Mouse (Mus musculus): ENCODE results near the gene Epn2.

Gene Epn2

DNA sequence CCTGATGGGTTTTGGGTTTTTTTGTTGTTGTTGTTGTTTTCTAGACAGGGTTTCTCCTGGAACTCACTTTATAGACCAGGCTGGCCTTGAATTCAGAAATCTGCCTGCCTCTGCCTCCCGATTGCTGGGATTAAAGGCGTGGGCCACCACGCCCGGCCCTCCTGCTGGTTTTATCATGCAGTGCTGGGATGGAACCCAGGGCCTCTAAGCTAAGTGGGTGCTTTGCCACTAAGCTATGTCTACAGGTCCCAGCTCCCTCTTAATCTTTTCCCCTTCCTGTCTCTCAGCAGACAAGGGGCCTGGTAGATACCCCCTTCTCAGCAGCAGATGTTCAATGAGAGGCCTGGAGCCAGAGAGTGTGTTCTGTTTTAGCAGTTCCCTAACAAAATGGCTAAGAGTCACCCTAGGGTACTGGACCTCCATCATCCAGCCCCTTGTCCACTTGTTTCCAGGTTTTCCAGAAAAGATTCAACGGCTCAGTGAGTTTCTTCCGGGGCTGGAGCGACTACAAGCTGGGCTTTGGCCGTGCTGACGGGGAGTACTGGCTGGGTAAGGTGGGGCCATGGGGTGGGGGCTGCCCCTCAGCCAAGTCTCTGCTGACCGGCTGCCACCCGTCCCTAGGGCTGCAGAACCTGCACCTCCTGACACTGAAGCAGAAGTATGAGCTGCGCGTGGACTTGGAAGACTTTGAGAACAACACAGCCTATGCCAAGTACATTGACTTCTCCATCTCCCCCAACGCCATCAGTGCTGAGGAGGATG, 92.8 kb downstream of the Epn2 start:
- peak; percentile 40 to 45 for DNase-seq

DNA sequence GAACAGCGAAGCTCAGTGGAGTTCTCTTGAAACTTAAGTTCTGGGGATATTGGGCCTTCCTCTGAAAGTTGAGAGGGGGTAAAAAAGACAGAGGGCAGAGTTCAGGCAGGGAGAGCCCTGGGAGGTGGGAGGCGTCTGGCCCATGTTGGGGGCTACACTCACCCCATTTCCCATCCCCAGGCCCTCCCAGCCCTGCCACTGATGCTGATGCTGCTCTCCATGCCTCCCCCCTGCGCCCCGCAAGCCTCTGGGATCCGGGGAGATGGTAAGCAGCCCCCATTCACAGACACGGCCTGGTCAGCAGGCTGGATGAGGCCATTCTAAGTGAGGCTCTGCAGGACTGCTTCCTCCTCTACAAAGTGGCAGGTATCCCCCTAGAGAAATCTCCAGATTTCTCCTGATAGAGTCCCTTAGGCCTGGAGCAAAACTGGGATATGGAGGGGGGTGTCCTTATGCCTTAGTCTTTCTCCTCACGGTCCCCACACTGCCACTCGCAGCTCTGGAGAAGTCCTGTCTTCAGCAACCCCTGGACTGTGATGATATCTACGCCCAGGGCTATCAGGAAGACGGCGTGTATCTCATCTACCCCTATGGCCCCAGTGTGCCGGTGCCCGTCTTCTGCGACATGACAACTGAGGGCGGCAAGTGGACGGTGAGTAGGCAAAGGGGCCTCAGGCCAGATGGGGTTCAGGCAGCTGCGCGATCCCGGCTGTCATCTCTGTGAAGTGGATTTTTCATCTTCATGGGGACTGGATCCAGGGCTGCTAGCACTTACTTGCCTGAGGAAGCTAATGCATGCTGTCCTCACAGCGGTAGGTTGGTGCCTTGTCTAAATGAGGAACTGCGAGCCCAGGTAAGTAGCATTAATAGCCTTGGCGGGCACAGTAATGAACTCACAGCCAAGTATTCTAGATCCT, 93.7 kb downstream of the Epn2 start:
- peak; percentile 59 to 63 for DNase-seq

DNA sequence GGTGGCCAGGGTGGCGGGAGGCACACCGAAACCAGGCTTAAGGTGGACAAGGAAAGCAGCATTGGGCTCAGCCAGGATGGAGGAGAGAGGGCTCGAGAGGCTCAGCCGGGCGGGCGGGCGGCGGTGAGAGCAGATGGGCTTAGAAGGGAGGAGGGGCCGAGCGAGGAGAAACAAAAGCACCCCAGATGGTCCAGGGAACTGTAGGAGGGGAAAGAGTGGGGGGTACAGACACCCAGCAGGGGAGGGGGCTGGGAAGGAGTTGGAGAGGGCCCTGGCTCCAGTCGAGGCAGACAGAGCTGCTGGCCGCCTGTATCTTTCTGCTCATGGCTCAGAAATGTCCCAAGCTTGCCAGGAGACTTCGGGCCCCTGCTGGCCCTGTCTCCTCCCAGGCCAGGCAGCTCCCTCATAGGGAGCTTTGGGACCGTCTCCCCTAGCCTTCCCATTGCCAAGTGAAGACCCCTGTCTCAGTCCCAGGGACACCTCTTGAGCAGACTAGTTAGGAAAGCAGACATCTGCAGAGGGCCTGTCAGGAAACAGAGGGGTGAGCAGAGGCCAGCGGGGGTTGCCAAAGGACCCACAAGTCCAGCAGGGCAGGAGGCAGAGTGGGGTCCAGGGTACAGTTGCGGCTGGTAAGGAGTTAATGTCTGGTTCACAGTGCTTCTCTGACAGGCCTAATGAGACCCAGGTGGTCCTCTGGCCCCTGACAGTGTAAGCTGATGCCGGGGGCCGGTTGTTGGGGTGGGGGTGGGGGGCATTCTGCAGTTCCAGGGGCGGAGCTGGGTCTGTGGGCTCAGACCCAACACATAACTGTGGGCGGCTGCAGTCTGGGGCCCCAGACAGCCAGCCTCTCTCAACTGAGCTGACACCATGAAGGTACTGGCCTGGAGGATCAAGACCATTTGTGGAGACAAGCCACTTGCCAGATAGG, 94.6 kb downstream of the Epn2 start, which contains the start of gene Mfap4:
Gene Mfap4 (plus strand): TSS at position 819 of the 928 bp plus-strand sequence.
- DNase-seq = peak; percentile 79 to 81

DNA sequence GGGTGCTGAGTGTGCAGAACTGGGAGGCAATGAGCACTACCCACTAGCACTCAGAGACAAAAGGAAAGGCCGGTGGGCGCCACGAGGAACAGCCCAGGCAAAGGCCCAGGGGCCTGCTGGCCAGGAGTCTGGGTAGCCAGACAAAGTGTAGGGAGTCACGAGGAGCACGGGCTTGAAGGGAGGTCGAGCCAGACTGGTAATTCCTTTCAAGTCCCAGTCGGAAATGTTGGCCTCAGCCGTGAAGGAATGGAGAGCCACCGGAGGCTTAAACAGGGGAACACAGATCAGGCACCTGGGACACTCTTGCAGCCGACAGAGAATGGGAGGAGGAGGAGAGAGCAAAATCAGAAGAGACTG, 95.3 kb downstream of the Epn2 start:
- DNase-seq = no peak

DNA sequence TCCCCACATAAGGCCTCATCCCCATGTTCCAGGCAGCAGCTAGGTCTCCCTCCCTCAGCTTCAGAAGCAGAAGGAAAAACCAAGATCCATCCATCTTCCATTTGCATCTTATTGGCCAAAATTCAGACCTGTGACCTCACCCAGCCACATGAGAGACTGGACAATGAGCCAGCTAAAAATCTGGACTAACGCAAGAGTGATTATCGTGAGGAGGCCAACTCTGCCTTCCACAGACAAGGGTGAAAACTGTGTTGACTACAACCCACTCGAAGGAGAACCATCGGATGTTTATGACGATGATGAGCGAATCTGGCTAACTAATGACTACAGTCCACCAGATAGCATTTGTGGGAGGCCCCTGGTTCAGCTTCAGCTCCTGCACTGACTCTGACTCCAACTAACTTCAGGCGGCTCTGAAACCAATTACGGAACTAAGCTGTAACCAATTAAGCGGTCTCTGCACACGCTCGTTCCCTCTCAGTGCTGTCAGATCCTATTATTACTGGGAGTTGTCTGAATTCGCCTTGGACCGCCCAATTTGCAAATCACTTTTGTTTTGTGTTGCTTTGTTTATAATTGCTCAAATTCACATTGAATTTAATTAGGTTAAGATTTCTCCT, 96.2 kb downstream of the Epn2 start:
- no peak for DNase-seq

DNA sequence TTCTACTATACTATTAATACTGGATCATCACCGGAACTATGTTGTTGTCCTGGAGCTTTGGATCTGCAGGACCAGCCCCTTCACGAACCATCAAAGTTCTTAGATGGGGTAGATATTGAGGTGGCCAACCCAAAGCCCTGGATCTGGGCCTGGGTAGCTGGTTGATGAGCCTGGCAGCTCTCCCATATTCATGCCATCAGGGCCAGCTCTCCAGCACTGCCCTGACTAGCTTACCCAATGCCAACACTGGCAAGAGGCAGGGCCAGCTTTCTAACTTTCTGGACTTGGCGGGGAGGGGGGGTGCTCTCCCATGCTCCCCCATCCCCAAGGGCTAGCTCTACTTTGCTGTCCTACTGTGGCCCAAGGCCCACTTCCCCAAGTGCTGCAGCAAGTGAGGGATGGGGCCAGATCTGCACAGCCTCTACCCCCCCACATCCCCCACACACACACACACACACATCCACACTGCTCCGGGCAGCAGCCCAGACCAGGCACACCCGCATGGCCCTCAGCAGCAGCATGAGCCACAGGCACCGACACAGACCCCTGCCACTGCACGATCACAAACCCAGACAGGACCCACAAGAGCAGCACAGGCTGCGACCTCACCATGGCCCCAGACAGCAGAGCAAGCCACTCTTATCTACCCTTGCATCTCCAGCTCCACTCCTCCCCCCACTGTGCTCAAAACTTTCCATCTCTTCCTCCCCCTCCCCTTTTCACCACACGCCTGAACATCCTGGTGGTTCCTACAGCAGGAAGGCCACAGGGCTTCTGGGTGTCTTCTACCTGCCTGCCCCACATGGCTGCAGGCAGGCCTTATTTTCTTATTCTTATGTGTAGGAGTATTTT, 98.0 kb downstream of the Epn2 start:
- DNase-seq = peak in 1 of 2 experiments; percentile 24

DNA sequence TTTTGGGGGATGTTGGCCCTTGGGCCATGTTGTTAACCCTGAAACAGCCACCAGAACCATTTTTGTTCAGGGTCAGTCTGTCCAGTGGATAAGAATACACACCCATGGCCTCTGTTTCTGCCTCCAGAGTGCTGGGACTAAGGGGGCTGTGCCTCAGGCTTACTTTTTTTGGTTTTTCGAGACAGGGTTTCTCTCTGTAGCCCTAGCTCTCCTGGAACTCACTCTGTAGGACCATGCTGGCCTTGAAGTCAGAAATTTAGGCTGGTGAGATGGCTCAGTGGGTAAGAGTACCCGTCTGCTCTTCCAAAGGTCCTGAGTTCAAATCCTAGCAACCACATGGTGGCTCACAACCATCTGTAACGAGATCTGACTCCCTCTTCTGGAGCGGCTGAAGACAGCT, 100.7 kb downstream of the Epn2 start:
- no peak for DNase-seq

DNA sequence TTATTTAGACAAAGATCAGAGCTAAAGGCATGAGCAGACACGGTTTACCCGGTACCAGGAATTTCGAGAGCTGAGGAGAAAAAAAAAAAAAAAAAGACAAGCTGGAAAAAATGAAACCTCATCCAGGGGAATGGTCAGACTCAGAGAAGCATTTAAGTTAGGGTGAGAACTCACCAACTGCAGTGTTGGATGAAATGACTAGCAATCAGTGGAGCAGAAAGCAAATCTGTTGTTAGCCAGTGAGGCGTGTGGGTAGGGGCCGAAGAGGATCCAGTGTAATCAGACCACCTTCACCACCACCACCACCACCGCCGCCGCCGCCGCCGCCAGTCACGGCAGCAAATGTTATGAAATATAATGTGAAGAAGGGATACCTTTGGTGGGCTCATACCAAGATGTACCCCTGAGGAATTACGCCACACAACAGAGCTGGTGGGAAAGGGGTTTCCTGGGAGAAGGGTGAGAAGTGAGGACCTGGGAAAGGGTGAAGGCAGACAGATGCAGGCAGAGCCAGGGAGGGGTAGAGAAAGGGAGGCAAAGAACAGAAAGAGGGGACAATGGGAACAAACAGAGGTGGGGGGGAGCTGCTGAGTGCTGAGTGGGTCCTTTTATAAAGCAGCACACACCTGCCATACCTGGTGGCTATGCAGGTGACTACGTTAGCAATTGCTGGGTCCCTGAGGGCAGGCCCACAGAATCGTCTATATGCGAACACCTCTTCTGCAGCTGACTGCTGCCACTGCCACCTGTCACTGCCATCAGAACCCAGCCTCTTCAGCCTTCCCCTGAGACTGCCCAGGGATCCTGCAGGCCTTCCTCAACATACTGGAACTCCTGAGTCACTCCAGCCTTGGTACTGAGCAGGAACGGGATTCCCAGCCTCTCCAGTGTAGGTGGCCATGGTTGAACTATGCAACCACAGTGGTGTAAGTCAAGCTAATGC, 101.7 kb downstream of the Epn2 start:
- DNase-seq = peak in 1 of 2 experiments; percentile 56

DNA sequence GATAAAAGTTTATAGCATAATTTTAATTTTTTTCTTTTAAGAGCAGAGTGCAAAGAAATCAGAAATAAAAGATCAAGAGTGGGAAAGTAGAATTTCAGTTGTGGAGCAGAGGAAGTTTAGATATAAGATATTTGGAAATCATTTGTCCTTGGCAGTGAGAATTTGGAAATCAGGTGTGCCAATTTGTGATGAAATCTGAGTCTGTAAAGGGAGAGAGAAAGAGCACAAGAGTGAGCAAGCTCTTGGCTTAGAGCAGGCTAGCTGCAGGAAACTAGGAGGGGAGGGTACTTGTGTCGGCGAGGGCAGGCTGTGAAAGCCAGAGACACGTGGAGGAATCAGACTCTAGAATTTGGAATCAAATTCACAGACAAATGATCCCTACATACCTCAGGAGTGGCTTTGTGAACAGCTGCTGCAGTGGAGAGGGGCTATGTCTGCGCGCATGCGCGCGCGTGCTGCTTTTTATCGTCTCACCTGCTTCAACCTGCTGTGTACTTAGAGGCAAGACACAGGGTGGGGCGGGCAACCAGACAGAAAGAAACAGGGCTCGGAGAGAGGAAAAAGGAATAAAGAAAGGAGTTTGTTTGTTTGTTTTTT, 102.6 kb downstream of the Epn2 start:
- peak; percentile 80 to 81 for DNase-seq

DNA sequence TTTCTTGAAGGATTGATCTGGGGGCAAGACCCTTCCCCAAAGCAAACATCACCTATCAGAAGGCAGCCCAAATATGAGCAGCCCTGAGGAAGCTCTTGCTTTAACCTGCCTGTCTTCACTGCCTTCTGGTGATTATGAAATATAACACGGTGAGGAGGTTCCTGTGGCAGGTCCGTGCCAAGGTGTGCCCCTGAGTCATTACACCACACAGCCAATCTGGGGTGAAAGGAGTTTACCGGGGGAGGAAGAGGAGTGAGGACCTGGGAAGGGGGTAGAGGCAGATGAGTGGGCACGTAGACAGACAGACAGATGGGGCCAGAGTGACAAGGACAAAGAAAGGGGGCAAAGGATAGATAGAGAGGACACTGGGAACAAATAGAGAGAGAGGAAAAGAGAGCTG, 105.9 kb downstream of the Epn2 start:
- DNase-seq = peak; percentile 29 to 39

DNA sequence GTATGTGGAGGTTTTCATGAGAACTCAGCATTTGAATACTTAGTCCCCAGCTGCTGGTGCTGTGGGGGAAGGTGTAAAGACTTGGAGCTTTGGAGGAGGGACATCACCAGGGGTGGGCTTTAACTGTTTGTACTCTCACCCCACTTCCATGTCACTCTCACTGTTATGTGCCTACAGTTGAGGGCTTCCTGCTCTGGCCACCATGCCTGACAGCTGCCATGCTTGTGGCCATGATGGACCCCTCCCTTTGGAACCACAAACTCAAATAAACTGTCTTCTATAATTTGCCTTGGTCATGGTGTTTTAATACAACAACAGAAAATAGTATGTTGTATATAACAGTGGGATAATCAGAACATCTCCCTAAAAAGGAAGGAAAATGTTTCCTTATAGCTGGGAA, 108.6 kb downstream of the Epn2 start:
- DNase-seq = peak; percentile 6 to 33

DNA sequence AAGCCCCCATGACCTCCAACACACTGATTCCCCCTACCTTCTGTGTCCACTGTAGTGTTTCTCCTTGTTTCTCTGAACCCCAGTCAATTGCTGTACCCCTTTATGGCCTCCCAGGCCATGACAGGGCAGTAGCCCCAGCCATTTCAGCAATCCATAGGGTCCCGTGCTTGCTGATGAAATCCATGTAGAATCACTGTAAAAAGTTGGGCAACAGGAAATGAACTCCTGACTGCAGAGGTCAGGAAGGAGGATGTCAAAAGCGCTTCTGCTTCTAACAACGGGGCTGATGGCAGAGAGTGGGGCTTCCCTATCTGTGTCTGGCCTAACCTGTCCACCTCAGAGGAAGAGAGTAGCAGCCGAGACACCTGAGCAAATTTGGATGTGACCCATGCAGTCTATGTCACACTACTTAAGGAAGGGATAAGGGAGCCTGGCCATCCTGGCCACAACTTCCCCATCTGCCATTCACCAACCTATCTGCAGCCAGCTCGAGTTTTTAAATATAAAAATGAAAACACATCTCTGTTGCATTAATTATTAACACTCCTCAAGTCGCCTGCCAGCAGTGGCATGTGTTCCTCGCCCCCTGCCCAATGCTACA, 110.1 kb downstream of the Epn2 start:
- peak; percentile 38 to 58 for DNase-seq

DNA sequence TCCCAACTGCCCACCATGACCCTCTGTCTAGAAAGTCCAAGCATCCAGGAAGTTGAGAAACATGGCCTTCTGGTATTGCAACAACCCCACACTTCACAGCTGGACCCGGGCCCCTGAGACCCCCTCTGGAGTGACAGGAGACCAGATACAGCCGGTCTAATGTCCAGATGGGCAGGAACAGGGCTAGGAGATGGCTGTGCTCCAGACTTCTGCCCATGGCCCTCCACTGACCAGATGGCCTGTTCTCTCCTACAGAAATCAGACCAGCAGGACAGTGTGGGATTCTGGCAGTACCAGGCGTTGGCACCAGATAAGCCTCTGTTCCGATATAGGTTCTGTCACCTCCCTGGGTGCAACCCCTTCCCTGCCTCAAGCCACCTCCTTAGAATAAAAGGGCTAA, 111.0 kb downstream of the Epn2 start:
- peak; percentile 91 to 95 for DNase-seq
